Mouse (Mus musculus) cerebellum, adult 9-11 months (tissue): Measurements from ENCODE around the gene Ppp2r5c.
A peak's percentile ranks its signal among the peaks of the same experiment; 100 is the strongest.

Experiments
- DNase-seq: peaks from one replicate; pipeline ENCODE4 v3.0.0; 2022

The Ppp2r5c gene

DNA sequence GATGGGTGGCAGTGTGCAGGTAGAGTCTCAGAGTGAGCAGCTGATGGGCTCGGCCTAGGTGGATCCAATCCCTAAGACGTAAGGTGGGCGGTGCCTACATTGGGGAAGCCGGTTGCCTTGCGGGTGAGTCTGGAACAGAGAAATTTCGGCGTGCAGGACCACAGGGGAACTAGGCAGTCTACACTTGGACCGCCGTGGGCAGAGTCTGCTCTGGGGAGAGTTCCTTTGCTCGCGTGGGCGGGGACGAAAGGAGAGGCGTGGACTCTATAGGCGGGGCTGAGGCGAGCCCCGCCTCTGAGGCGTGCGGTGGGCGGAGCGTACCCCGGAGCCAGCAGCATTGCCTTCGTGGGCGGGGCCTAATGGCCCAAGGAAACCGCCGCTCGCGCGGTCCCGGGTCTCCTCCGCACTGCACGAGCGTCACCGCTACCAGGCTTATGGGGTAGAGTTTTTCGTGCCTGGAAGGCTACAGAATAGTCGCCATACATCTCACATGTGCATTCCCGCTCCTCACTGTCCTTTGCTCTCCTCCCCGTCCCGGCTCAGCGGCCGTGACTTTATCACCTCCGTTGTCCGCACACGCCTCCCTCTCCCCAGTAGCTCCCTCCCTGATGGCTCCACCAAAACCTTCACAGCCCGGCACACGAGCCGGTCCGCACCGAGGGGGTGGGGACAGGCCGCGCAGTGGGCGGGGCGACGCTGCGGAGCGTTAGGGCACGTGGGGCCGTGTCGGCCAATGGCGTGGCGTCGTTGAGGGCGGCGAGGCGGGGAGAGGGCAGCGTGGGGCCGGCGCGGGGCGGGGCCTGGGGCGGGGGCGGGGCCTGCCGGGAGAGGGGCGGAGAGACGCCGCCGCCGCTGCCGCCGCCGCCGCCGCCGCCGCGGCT, at the start of gene Ppp2r5c:
Gene Ppp2r5c (plus strand): TSS at position 831 of the 881 bp plus-strand sequence.
- DNase-seq = peak; percentile 96

DNA sequence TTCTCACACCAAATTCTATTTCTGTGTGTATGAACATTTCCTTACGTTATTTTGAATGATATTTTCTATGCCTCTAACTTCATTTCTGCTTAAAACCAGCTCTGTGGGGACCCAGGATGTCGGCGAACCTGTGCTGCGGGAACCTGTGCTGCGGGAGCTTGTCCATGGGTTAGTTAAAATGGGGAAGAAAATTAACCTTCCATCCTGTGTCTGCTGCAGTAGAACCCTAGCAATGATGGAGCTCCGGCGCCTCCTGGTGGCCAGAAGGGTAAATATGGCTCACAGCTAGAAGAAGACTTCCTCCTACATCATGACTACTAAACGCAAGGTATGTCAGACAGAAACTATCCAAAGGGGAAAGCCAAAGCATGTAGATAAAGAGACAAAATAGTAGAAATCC, 48.6 kb upstream of the Ppp2r5c start:
- peak; percentile 50 for DNase-seq

DNA sequence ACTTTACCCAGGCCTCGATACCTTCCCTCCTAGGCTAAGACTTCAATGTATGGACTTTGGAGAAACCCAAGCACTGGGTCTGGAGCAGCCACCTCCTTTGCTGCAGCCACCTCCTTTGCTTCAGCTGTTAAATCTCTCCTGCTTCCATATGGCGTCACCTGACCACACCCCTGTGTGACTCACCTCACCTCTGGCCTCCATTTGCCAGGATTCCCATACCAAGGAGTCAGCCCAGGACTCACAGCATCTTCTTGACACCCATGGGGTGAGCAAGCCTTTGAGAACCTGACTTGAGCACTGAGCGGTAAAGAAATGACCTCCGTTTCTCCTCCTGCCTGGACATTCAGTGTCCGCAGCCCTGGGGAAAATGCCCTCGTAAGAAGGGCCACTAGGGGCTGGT, 47.8 kb upstream of the Ppp2r5c start:
- DNase-seq = no peak

DNA sequence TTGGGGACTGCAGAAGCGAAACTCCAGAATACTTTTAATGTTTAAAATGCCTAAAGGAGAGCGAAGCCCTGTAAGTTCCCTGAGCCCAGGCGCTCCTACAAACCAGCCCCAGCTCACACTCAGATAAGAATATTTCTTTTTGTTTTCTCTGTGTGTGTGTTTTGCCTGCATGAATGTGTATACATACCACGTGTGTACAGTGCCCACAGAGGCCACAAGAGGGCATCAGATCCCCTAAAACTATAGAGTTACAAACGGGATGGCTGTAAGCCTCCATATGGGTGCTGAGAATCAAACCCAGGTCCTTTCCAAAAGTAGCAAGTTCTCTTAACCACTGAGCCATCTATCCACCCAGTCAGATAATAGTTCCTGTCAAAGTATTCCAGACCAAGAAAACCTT, 46.0 kb upstream of the Ppp2r5c start:
- DNase-seq = no peak

DNA sequence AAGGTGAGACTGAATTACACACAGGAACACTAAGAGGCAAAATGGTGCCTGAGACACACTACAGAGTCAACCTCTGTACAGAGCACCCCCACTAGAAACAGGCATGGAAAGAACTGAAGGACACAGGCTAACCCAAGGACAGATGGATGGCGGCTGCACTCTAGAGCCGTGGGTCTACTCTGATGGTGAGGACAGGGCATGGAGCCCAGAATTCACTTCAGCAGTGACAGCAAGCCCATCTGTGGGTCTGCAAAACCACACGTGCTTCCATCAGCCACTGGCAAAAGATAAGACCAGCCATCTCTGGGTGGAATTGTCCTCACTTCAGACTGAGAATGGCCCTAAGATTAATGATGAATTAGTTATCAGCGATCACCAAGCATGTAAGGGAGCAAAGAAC, 45.0 kb upstream of the Ppp2r5c start:
- no peak for DNase-seq

DNA sequence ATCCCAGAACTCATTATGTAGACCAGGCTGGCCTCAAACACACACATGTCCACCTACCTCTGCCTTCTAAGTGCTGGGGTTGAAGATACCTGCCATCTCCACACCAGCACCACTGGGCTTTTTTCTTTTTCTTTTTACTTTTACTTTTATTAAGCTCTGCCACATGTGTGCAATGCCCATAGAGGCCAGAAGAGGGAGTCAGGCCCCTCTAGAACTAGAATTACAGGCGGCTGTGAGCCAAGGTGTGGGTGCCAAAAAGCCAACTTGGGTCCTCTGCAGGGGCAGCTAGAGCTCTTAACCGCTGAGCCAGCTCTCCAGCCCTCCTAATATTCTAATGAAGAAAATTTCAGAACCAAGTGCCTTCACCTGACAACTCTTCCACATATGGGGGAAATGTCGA, 30.7 kb upstream of the Ppp2r5c start:
- DNase-seq = no peak

DNA sequence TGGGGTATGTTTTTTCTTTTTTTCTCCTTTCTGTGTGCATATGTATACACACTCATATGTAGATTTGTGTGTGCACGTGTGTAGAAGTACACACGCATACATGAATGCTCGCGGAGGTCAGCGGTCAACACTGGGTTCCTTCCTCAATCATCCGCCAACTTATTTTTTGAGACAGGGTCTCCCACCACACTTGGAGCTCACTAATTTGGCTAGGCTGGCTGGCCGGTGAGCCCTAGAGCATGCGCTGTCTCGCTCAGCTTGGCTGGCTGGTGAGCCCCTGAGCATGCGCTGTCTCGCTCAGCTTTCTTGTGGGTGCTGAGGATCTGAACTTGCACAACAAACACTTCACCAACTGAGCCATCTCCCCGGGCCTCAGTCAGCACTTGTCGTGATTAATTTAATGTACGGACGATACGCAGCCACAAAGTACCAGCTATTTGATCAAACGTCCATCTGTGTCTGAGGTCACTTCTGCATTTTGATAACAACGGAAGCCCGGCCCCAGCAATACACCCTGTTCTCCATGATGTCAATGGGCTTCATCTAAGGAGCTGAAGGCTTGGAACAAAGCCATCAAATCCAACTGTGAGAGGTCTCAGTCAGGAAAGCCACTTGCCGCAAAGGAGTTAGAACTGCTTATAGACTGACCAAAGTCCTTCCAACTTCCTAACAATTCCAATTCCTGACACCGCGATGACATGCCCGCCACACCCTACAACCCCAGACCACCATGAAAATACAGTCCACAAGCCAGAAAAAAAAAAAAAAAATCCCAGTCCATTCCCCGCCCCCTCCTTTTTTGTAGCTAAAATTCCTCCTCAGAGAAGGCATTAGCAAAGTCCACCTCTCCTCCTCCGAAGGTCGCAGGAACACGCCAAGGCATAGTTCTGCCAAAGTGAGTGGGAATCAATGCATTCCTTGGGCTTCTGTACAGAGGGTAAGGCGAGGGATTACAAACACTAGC, 29.6 kb upstream of the Ppp2r5c start:
- no peak for DNase-seq

DNA sequence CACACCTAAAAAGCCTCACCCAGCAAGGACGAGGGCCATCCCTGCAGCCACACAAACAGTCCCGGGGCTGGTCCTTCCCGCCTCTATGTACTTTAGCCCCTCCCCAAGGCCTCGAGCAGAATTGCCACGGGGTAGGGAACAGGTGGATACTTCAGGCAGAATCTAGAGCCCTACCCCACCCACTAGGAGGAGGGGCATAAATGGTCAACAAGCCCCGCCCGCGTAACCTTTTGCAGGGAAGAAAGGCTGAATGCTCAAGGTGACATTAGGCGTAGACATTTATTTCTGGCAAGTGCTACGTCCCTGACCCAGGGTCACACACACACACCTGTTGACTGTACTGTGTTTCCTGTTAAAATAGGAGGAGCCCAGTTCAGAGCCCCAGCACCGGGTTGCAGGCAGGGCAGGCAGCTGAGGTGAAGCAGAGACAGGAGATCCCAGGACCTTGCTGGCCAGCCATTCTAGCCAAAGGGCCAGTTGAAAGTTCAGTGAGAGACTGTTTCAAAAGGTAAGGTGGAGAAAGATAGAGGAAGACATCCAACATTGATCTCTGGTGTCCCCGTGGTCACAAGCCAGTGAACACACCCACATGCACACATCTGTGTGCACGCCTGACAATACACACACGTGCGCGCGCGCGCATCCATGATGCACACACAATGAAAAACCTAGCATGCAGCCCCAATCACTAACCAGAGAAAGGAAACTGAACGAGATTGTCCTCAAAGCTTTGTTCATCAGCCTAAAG, 28.8 kb upstream of the Ppp2r5c start:
- DNase-seq = no peak

DNA sequence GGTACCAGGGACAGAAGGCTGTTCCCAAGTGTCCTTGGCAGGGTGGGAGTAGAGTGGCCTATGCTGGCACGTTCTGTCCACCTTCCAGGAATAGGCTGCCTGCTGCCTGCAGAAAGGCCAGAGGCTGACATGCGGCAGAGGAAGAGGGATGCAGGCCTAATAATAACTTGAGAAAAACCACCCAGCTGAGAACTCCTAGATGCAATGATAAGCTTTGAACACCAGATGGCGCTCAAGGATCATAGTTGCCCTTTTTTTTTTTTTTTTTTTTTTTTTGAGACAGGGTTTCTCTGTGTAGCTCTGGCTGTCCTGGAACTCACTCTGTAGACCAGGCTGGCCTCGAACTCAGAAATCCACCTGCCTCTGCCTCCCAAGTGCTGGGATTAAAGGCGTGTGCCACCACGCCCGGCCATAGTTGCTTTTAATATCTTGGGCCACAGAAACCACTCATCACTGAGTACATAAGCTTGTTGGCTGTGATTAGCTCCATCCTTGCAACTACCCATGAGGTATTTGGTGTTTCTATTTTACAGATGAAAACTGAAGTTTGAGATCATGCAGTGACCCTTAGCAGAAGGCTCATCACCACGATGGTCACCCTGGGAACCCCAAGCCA, 28.1 kb upstream of the Ppp2r5c start:
- peak; percentile 58 for DNase-seq

DNA sequence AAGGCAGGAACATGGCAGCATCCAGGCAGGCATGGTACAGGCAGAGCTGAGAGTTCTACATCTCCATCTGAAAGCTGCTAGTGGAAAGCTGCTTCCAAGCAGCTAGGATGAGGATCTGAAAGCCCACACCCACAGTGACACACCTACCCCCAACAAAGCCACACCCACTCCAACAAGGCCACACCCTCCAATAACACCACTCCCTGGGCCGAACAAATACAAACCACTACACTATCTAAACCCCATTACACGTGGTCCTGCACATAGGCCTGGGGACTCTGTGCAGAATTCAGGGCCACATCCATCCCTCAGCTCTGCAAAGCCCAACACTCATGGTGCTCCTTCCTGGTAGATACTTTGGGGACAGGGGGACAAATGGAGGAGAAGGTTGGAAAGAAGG, 27.0 kb upstream of the Ppp2r5c start:
- DNase-seq = no peak

DNA sequence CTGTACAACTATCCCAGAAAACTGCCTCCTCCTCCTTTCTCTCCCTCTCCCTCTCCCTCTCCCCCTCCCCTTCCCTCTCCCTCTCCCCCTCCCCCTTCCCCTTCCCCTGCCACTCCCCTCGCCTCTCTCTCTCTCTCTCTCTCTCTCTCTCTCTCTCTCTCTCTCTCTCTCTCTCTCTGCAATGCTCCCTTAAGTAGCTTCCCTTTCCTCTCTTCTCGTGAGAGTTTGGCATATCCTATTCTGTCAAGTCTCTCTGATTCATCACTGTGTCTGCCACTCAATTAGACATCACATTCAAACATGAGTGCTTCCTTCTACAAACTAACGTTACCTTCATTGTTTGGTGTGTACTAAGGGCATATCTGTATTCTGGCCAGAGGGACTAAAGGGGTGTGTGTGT, 25.6 kb upstream of the Ppp2r5c start:
- DNase-seq = no peak

DNA sequence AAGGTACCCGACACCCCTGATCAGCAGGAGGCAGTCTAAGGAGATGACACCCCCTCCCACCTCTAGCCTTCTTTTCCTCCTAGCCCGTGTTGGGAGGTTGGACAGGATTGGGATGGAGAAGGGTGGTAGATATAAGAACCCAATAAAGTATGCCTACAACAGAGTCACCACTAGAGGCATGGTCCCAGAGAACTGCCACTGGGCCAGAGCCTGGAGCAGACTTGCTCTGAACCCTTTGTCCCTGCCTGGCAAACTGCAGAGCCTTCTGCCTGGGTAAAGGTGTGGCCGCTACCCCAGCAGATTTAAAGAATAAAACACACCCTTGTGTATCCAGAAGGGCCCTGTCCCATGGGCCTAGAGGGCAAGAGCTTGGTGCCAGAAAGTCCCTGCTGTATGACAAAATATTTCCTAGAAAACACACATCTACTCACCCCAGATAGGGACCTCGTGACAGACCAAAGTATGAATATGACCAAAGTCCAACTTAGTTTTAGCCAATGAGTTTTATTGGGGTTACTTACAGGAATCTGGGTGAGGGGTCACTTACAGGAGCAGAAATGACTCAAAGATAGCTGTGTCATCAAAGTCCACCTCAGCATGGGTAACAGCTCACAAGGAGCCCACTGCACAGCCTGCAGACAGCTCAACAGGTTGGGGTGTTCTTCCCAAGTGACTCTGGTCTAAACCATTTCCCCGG, 22.8 kb upstream of the Ppp2r5c start:
- no peak for DNase-seq

DNA sequence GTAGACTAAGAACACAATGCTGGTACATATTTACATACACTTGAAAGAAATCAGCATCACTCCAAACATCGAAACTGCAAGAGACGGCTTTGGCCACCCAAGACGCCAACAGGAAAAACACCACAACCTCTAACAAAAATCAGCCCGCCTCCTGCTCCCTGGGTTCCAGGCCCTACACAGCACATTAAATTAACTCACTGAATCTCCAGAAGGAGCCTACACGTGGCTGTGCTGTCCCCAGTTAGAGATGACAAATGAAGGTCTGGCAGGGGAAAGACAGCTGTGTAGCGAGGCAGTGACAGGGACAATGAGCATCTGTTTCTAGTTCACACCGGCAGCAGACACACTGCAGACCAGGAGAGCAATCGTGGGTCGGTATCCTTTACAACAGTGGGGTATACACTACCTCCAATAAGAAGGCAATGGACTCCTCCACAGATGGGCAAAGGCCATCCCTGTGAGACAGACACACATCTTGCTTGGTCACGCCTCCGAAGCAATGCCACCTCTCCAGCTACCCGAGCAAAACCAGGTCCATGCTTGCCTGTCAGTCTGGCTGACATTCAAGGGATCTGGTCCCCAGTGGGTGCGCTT, 20.4 kb upstream of the Ppp2r5c start:
- no peak for DNase-seq

DNA sequence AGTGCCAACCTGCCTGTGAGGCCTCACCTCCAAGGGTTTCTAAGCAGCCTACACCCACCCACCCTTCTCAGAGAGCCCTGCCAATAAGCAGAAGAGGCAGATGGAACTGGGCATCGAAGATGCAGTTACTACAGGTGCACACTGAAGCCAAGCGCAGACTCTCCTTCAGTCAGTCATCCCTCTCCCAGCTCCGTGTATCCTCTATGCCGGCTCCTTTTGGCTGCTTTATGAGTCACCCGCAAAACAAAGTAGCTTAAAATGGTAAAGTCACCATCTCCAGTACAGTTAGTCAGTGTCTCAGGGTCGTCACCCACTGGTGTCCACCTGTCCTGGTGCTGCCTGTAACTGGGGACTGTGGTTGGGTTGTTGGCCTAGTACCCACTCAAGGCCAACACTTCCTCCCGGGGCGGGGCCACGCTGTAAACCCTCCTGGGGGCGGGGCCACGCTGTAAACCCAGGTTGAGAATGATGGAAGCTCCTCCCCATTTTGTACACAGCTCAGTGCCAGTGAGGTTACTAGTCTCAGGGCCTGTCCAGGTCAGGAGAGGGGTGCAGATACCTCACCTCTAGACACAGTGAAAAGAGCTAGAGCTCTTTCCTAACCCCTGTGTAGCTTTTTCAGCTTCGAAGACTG, 17.5 kb upstream of the Ppp2r5c start:
- no peak for DNase-seq

DNA sequence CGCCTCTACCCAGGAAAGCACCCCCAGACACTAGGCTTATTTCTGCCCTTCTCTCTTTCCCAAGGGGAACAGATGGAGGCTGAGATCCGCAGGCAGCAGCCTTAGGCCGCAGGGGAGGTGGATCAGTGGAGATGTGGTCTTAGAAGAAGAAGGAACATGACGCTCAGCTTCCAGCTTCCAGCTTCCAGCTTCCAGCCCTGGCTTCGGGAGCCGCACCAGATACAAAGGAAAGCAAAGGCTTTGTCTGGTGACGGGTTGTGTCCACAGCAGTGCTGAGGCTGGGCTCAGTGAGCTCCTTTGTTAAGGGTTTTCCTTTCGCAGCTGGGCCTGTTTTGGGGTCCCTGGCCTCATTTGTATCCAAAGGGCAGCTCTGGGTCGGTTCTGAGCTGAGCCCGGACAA, 16.9 kb upstream of the Ppp2r5c start:
- no peak for DNase-seq

DNA sequence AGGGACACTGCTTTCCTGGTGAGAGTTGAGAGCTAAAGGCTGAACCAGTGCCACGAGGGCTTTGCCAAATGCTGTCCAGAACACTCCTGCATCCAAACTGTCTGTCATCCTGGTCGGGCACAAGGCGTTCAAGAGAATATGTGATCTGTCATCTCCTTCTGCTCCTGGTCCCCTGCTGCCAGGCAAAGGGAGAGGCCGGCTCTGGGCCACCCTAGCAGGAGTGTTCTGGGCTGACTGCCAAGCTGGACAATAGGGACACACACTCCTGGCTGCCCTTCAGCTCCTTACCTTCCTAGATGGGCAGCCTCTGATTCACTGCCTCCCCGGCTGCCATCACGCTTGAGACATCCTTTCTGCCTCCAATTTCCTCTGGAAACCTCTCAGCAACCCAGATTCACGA, 15.1 kb upstream of the Ppp2r5c start:
- peak; percentile 95 for DNase-seq

DNA sequence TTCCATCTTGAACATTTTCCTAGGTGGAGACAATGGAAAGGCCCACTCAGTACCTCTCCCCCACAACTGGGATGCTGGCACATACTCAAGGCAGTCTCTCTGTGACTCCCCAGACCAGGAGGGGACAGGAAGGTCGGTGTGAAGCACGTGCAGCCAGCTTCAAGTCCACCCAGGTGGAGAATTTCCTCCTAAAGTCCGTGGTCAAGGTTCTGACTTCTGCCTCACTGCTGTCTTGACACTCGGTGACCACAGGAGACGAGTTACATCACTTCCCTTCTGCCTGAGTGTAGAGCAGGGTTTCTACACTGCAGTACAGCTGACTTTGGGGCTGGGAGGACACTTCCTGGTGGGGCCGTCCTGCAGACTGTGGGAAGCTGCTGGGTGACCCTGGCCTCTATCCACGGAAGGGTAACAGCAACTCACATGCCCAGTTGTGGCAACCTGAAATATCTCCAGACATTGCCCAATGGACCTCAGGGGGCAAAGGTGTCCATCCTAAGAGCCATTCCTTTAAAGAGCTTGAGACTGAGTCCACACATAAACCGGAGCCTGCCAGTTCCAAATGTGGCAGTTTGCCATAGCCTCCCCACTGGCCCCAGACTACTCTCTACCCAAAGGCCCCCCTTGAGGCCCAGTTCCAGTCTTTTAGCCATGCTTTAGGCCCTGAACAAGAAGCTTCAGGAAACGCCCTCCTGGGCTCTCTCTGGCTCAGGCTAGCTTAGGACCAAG, 10.1 kb upstream of the Ppp2r5c start:
- no peak for DNase-seq

DNA sequence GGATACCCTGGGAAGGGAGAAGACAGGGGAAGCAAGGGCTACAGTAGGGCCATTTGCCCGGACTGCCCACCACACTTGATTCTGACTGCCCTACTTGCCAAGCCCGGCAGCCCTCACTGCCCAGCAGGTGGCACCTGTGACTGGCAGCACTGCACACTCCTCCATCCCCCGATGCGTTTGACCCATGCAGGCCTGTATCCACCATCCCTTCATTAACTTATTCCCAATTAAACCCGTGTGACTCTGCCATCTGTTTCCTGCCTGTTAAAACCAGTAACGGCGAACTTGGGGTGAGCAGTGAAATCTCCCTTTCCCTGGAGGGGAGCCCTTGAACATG, 9.6 kb upstream of the Ppp2r5c start:
- DNase-seq = peak; percentile 76

DNA sequence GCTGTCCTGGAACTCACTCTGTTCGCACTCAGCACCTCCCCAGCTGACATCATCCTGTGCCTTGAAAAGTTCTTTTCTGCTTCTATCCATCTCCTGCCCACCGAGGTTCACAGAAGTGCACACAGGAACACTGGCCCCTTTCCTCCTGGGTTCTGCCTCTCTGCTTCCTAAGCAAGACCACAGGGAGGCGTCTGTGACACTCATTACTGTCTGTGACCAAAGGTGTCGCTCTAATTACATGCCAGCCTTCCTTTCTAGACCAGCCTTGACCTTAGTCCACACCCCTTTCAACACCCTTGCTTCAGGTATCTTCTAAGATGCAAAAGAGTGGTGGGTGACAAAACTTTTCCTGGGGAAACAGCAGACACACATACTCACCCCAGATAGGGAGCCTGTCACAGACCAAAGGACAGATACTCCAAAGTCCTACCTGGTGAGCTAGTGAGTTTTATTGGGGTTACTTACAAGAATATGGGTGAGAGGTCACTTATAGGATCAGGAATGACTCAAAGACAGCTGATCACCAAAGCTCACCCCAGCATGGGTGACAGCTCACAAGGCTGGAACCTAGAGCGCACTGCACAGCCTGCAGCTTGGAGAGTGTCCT, 8.4 kb upstream of the Ppp2r5c start:
- DNase-seq = no peak

DNA sequence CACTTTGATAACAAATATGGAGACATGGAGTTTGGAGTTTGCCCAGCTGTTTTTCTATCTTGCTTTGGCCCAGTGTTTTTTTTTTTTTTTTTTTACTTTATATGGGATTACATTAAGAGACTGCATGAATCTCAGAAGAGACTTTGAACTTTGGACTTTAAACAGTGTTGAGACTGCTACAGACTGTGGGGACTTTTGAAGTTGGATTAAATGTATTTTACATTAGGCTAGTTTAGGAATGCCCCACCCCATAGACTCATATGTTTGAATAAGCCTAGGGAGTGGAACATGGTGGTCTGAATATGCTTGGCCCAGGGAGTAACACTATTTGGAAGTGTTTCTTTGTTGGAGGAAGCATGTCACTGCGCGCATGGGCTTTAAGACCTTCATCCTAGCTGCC, 4.7 kb upstream of the Ppp2r5c start:
- no peak for DNase-seq
